ENCODE assay signal across 24 mouse cellular contexts in genomic region chr6:66160805-66161204, GRCm38 (mm10).
DNase-seq lines count a peak whose midpoint lies in the region; ATAC-seq lines count a peak whose summit lies in the region.
"Had no signal": no experiment of that assay in that cellular context is flagged by ENCODE, and none has a peak within 500 bp of the region (broad histone marks: within the 10 kb centered on the region; RNA-seq: fewer than 3 reads in every experiment).

No protein-coding gene starts in this region.

- H3K4me3 ChIP-seq in midbrain, embryonic 14.5 days (replicated peaks; ENCODE audit: low read depth, low read length), result no peak overlapping the region
- no peak overlapping the region for H3K4me3 ChIP-seq in midbrain, embryonic 10.5 days
- H3K4me3 ChIP-seq: embryonic facial prominence, embryonic 10.5 days; embryonic facial prominence, embryonic 13.5 days; erythroblast, embryonic 14.5 days; forebrain, embryonic 12.5 days; forebrain, embryonic 15.5 days; hindbrain, embryonic 10.5 days; hindbrain, embryonic 15.5 days had no signal

- no peaks in the 10 kb centered on the region for H3K4me1 ChIP-seq in midbrain, embryonic 14.5 days (ENCODE audit: control insufficient read depth, insufficient read depth, low read length)
- no peaks in the 10 kb centered on the region for H3K4me1 ChIP-seq in midbrain, embryonic 10.5 days
- H3K4me1 ChIP-seq: embryonic facial prominence, embryonic 13.5 days; forebrain, embryonic 12.5 days; forebrain, embryonic 15.5 days; hindbrain, embryonic 10.5 days; hindbrain, embryonic 15.5 days had no signal

- H3K36me3 ChIP-seq in midbrain, embryonic 14.5 days (ENCODE audit: control insufficient read depth, insufficient read depth, low read length), result no peaks in the 10 kb centered on the region
- H3K36me3 ChIP-seq in midbrain, embryonic 10.5 days, result no peaks in the 10 kb centered on the region
- H3K36me3 ChIP-seq: embryonic facial prominence, embryonic 10.5 days; embryonic facial prominence, embryonic 13.5 days; forebrain, embryonic 12.5 days; forebrain, embryonic 15.5 days; hindbrain, embryonic 10.5 days; hindbrain, embryonic 15.5 days had no signal

- no peak overlapping the region for H3K27ac ChIP-seq in midbrain, embryonic 14.5 days (replicated peaks; ENCODE audit: low read depth, low read length)
- no peak overlapping the region for H3K27ac ChIP-seq in midbrain, embryonic 10.5 days (replicated peaks)
- H3K27ac ChIP-seq: embryonic facial prominence, embryonic 10.5 days; embryonic facial prominence, embryonic 13.5 days; forebrain, embryonic 12.5 days; forebrain, embryonic 15.5 days; hindbrain, embryonic 10.5 days; hindbrain, embryonic 15.5 days had no signal

- no peaks in the 10 kb centered on the region for H3K27me3 ChIP-seq in midbrain, embryonic 14.5 days (ENCODE audit: control insufficient read depth, insufficient read depth, low read length)
- no peaks in the 10 kb centered on the region for H3K27me3 ChIP-seq in midbrain, embryonic 10.5 days (ENCODE audit: low read depth, poor library complexity, severe bottlenecking)
- H3K27me3 ChIP-seq: embryonic facial prominence, embryonic 13.5 days; forebrain, embryonic 12.5 days; forebrain, embryonic 15.5 days; hindbrain, embryonic 15.5 days had no signal

- H3K4me2 ChIP-seq in midbrain, embryonic 14.5 days (ENCODE audit: low read length), result no peak overlapping the region
- H3K4me2 ChIP-seq: embryonic facial prominence, embryonic 13.5 days; forebrain, embryonic 12.5 days; forebrain, embryonic 15.5 days; heart, embryonic 11.5 days; hindbrain, embryonic 15.5 days had no signal

- DNase-seq in midbrain, embryonic 14.5 days, result peak; percentile 1
- DNase-seq in midbrain, embryonic 10.5 days (ENCODE audit: low spot score), result no peak
- DNase-seq in embryo, embryonic 11 days, result peak; percentile 50
- DNase-seq in forelimb bud, embryonic 11.5 days (ENCODE audit: low read depth, low spot score), result peak; percentile 40
- DNase-seq in layer of hippocampus, postnatal 14 days (ENCODE audit: low spot score in 2 of 2), result no peak
- DNase-seq in layer of hippocampus, postnatal 10 days (ENCODE audit: low spot score in 2 of 2), result no peak
- no peak for DNase-seq in liver
- DNase-seq: adrenal gland, postnatal 10 days; adrenal gland, postnatal 36 days; cerebellum, adult 18-20 months; cerebellum, adult 9-10 months; cerebellum, postnatal 14 days; gastrocnemius, postnatal 10 days; heart, adult 11 months had no signal

- no peak for ATAC-seq in midbrain, embryonic 14.5 days (ENCODE audit: low FRiP score, low TSS enrichment)
- ATAC-seq: CD4-positive, CD25-positive, alpha-beta regulatory T cell, adult 4 months; forebrain, embryonic 15.5 days; intestine, postnatal 0 days had no signal

- WGBS in midbrain, embryonic 14.5 days, result 32% methylated on average over 2 of the region's 2 CpGs
- WGBS in midbrain, embryonic 10.5 days, result 68% methylated on average over 2 of the region's 2 CpGs

- H3K9ac ChIP-seq in midbrain, embryonic 14.5 days (replicated peaks; ENCODE audit: low read length), result no peak overlapping the region
- H3K9ac ChIP-seq: embryonic facial prominence, embryonic 13.5 days; forebrain, embryonic 12.5 days; forebrain, embryonic 15.5 days; hindbrain, embryonic 15.5 days had no signal

- H3K9me3 ChIP-seq in midbrain, embryonic 14.5 days (ENCODE audit: control insufficient read depth, low read length), result no peaks in the 10 kb centered on the region
- 0 out of 2 replicates have a peak, but pooled peaks cover 6% of the 10 kb centered on the region for H3K9me3 ChIP-seq in midbrain, embryonic 10.5 days (replicated peaks)
- H3K9me3 ChIP-seq: embryonic facial prominence, embryonic 13.5 days; forebrain, embryonic 12.5 days; forebrain, embryonic 15.5 days; hindbrain, embryonic 15.5 days had no signal

Comparison
In these comparisons a context has a peak if more than half of its experiments do, and no peak if none do; other contexts are left out.
1. DNase-seq: peak in midbrain, embryonic 14.5 days (single experiment), embryo, embryonic 11 days (single experiment) and forelimb bud, embryonic 11.5 days (single experiment); none in midbrain, embryonic 10.5 days (single experiment), layer of hippocampus, postnatal 14 days (0 of 2), layer of hippocampus, postnatal 10 days (0 of 2) and liver (single experiment).